Mouse (Mus musculus) neutrophil, adult 5-6 weeks (primary cell): ENCODE measurements around the gene Csn1s2a. TPM values are rescaled to one million over a fixed set of nuclear protein-coding genes. Genes with fewer than 3 reads are reported as not detected.
"Not testable (repeated sequence)": the region's sequence is repeated elsewhere in the genome, so short reads cannot be mapped to it uniquely, and the experiment has no call there.

Source experiments
- ATAC-seq: fragments of 151-379, 151-347 bp; 2 replicates; pipeline ENCODE4 v1.8.0; 2017; ENCODE audit warnings: mild to moderate bottlenecking, moderate TSS enrichment; ENCODE audit not compliant: insufficient number of reproducible peaks, poor library complexity, low FRiP score, severe bottlenecking; ENCODE audit errors: extremely low read depth
- total RNA-seq: library from RNA; stranded (forward); fragments of 200-1000 nt; gene quantifications from 2 replicates; pipeline ENCODE4 v1.2.3, GENCODE M21; 2017

Csn1s2a gene
- not detected in 2 replicates for total RNA-seq

GRCm38 (mm10) chr5:87774267-87774666, at the start of gene Csn1s2a:
Csn1s2a (plus strand) TSS chr5:87774567.
- no peak for ATAC-seq

- no peak for ATAC-seq
Observed at GRCm38 (mm10) chr5:87734821-87735220, 39.5 kb upstream of the Csn1s2a start.

DNA sequence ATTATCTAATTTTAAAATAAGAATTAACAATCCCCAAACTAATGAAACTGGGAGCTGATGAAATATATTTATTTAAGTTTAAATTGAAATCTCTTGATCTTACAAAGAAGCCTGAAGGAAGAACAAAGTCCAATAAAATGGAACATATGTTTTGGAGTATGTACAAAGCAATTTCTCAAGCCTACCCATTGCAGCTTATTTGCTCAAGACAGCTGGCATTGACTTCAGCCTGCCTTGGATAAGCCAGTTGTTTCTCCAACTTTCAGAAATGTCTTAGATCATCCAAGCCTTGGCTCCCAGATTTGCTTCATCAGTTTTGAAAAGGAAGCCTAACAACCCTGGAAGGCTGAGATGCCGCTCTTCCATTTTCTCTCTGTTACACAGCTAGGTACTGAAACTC, 20.9 kb upstream of the Csn1s2a start:
- ATAC-seq = no peak

- no peak for ATAC-seq
Observed at GRCm38 (mm10) chr5:87764546-87764945, 9.8 kb upstream of the Csn1s2a start.

DNA sequence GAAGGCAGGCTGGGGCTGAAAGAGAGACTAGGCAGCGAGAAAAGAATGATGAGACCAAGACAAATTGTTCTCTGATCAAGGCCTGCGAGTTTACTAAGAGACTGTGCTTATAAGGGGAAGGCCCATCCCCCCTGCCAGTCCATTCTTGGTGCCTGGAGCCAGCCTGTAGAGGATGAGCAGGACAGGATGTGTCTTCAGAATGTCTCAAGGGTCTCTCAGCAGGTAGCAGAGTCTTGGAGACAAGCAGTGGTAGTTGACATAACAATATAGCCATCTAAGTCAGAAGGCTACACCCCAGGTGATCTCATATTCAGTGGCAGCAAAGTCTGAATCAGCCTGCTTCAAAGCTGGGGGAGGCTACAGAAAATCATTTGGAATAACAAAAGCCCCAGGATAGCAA, 2.2 kb upstream of the Csn1s2a start:
- ATAC-seq = not testable (repeated sequence)

GRCm38 (mm10) chr5:87782731-87783130, 8.4 kb downstream of the Csn1s2a start:
- ATAC-seq = no peak

GRCm38 (mm10) chr5:87807782-87808181, 33.4 kb downstream of the Csn1s2a start, which contains the start of gene Csn1s2b:
Csn1s2b (plus strand) TSS chr5:87808082.
- no peak for ATAC-seq

- no peak for ATAC-seq
Observed at GRCm38 (mm10) chr5:87809253-87809652, 34.9 kb downstream of the Csn1s2a start.

DNA sequence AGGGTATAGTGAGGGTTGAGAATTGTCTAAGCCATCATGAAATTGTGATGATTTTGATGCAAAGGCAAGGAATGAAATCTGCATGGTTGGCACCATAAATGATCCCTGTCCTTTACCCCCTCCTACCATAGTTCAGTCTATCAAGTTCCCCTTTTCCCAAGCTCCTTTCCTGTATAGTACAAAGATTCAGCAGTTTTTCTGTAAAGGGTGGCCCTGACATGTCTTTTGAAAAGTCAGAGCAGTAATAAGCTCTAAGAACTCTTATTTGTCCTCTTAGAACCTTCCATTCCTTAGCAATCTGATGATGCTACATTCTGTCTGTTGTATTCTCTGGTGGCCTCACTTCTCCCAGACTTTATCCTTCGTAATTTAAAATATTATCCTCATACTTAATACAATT, 51.0 kb downstream of the Csn1s2a start, which contains the start of gene Prr27:
Gene Prr27 (plus strand): TSS at position 301 of the 400 bp plus-strand sequence.
- no peak for ATAC-seq

Other genes starting within 250 kb of the Csn1s2a start
- not detected in 2 replicates for gene Sult1b1, start 236.4 kb upstream of the Csn1s2a start, total RNA-seq
- not detected in 2 replicates for gene Sult1d1, start 205.5 kb upstream of the Csn1s2a start, total RNA-seq
- not detected in 2 replicates for gene Sult1e1, start 183.0 kb upstream of the Csn1s2a start, total RNA-seq
- not detected in 2 replicates for gene Csn1s1, start 108.4 kb upstream of the Csn1s2a start, total RNA-seq
- gene Csn2, start 74.9 kb upstream of the Csn1s2a start, total RNA-seq = not detected in 2 replicates
- 0.25 and 0.35 TPM in 2 replicates for gene Csn1s2b, start 33.5 kb downstream of the Csn1s2a start, total RNA-seq
- gene Prr27, start 51.1 kb downstream of the Csn1s2a start, total RNA-seq = not detected in 2 replicates
- gene Odam, start 110.5 kb downstream of the Csn1s2a start, total RNA-seq = not detected in 2 replicates
- not detected in 2 replicates for gene Csn3, start 151.0 kb downstream of the Csn1s2a start, total RNA-seq
- not detected in 2 replicates for gene 2310003L06Rik, start 194.9 kb downstream of the Csn1s2a start, total RNA-seq
- not detected in 2 replicates for gene Gm28434, start 194.9 kb downstream of the Csn1s2a start, total RNA-seq
- not detected in 2 replicates for gene Cabs1, start 204.9 kb downstream of the Csn1s2a start, total RNA-seq
- not detected in 2 replicates for gene Smr3a, start 228.0 kb downstream of the Csn1s2a start, total RNA-seq